Comparison of ENCODE assay signal across 10 mouse cellular contexts in genomic region chr2:132281560-132282452, GRCm38 (mm10). TPM values are rescaled to one million over a fixed set of nuclear protein-coding genes. Genes with fewer than 3 reads are reported as not detected.
DNase-seq lines count a peak whose midpoint lies in the region; ATAC-seq and TF ChIP-seq lines count a peak whose summit lies in the region.
"Had no signal": no experiment of that assay in that cellular context is flagged by ENCODE, and none has a peak within 500 bp of the region (broad histone marks: within the 10 kb centered on the region; RNA-seq: fewer than 3 reads in every experiment).

No protein-coding gene starts in this region.

- TF ChIP-seq CTCF in midbrain, postnatal 0 days (IDR thresholded peaks at IDR 0.05) = no peak

- 61% methylated on average over 10 of the region's 10 CpGs for WGBS in embryonic facial prominence, embryonic 13.5 days
- 58% methylated on average over 10 of the region's 10 CpGs for WGBS in embryonic facial prominence, embryonic 10.5 days
- WGBS in kidney, embryonic 16.5 days = 49% methylated on average over 10 of the region's 10 CpGs
- 57% methylated on average over 10 of the region's 10 CpGs for WGBS in midbrain, postnatal 0 days

- no peaks in the 10 kb centered on the region for H3K9me3 ChIP-seq in embryonic facial prominence, embryonic 13.5 days
- no peaks in the 10 kb centered on the region for H3K9me3 ChIP-seq in embryonic facial prominence, embryonic 10.5 days
- H3K9me3 ChIP-seq in kidney, embryonic 16.5 days (ENCODE audit: low read length) = peaks cover 5% of the 10 kb centered on the region; the same call in 1 of the 2 replicates
- no peaks in the 10 kb centered on the region; the same call in 1 of the 2 replicates for H3K9me3 ChIP-seq in midbrain, postnatal 0 days (ENCODE audit: low read length)

- 0 out of 2 replicates have a peak, but pooled peaks cover 4% of the 10 kb centered on the region for H3K36me3 ChIP-seq in embryonic facial prominence, embryonic 13.5 days
- peaks cover 17% of the 10 kb centered on the region for H3K36me3 ChIP-seq in embryonic facial prominence, embryonic 10.5 days (replicated peaks)
- peaks cover 9% of the 10 kb centered on the region; the same call in 1 of the 2 replicates for H3K36me3 ChIP-seq in kidney, embryonic 16.5 days (ENCODE audit: insufficient read depth, low read length)
- H3K36me3 ChIP-seq in midbrain, postnatal 0 days (ENCODE audit: insufficient read depth, low read length) = no peaks in the 10 kb centered on the region

- H3K27me3 ChIP-seq in embryonic facial prominence, embryonic 13.5 days = no peaks in the 10 kb centered on the region
- no peaks in the 10 kb centered on the region for H3K27me3 ChIP-seq in embryonic facial prominence, embryonic 10.5 days (replicated peaks; ENCODE audit: low read depth, poor library complexity, severe bottlenecking)
- no peaks in the 10 kb centered on the region for H3K27me3 ChIP-seq in kidney, embryonic 16.5 days (ENCODE audit: insufficient read depth, low read length)
- H3K27me3 ChIP-seq in midbrain, postnatal 0 days (ENCODE audit: insufficient read depth, low read length) = no peaks in the 10 kb centered on the region

- ATAC-seq in embryonic facial prominence, embryonic 13.5 days (ENCODE audit: insufficient number of reproducible peaks, insufficient read depth, low FRiP score, low TSS enrichment, low read depth) = no peak
- no peak for ATAC-seq in kidney, embryonic 16.5 days (ENCODE audit: low FRiP score, low TSS enrichment)
- ATAC-seq in midbrain, postnatal 0 days (ENCODE audit: low FRiP score) = no peak

- H3K4me1 ChIP-seq in embryonic facial prominence, embryonic 13.5 days = peaks cover 39% of the 10 kb centered on the region
- peaks cover 43% of the 10 kb centered on the region for H3K4me1 ChIP-seq in embryonic facial prominence, embryonic 10.5 days
- peaks cover 46% of the 10 kb centered on the region for H3K4me1 ChIP-seq in kidney, embryonic 16.5 days (ENCODE audit: insufficient read depth, low read length)
- peaks cover 2% of the 10 kb centered on the region; the same call in 1 of the 2 replicates for H3K4me1 ChIP-seq in midbrain, postnatal 0 days (ENCODE audit: insufficient read depth, low read length)

- H3K27ac ChIP-seq in embryonic facial prominence, embryonic 13.5 days = 0 out of 2 replicates have a peak overlapping the region, but pooled peaks have one; percentile 68
- no peak overlapping the region for H3K27ac ChIP-seq in embryonic facial prominence, embryonic 10.5 days (replicated peaks)
- H3K27ac ChIP-seq in kidney, embryonic 16.5 days (ENCODE audit: low read length) = no peak overlapping the region
- H3K27ac ChIP-seq in midbrain, postnatal 0 days (ENCODE audit: low read depth, low read length) = no peak overlapping the region

- no peak overlapping the region for H3K4me3 ChIP-seq in embryonic facial prominence, embryonic 13.5 days
- H3K4me3 ChIP-seq in embryonic facial prominence, embryonic 10.5 days = no peak overlapping the region
- no peak overlapping the region for H3K4me3 ChIP-seq in kidney, embryonic 16.5 days (ENCODE audit: low read length)
- H3K4me3 ChIP-seq in midbrain, postnatal 0 days (ENCODE audit: low read depth, low read length) = no peak overlapping the region

- no peak overlapping the region for H3K4me2 ChIP-seq in embryonic facial prominence, embryonic 13.5 days
- no peak overlapping the region for H3K4me2 ChIP-seq in kidney, embryonic 16.5 days (replicated peaks; ENCODE audit: low read depth, low read length)
- H3K4me2 ChIP-seq in midbrain, postnatal 0 days (ENCODE audit: low read depth, low read length, poor library complexity, severe bottlenecking) = no peak overlapping the region

- DNase-seq in embryonic facial prominence, embryonic 10.5 days (ENCODE audit: low spot score) = no peak
- DNase-seq in kidney, postnatal 25 days = peak; percentile 17 to 54
- DNase-seq in adipocyte (ENCODE audit: low spot score) = peak; percentile 51
- DNase-seq in naive thymus-derived CD4-positive, alpha-beta T cell, adult 2 months (ENCODE audit: low read depth) = peak; percentile 66
- no peak for DNase-seq in adrenal gland, adult 8-10 months
- DNase-seq in midbrain, postnatal 0 days (ENCODE audit: low spot score) = no peak
- DNase-seq: adrenal gland, postnatal 10 days; gastrocnemius, postnatal 25 days had no signal

- no peak overlapping the region for H3K9ac ChIP-seq in embryonic facial prominence, embryonic 13.5 days
- H3K9ac ChIP-seq in kidney, embryonic 16.5 days (replicated peaks; ENCODE audit: low read length) = no peak overlapping the region
- H3K9ac ChIP-seq in midbrain, postnatal 0 days (replicated peaks; ENCODE audit: low read length, poor library complexity, severe bottlenecking) = no peak overlapping the region

RNA-seq across cellular contexts. Expression of gene Cds2, which starts 18.9 kb away (rescaled TPM):
- polyA plus RNA-seq in embryonic facial prominence, embryonic 13.5 days (2015; fragmentation: Nextera tagmentation; extraction: Ambion mirVana) = 16.7 and 24.4 TPM in 2 replicates
- 20.0 and 23.2 TPM in 2 replicates for polyA plus RNA-seq in embryonic facial prominence, embryonic 10.5 days (2016; fragmentation: Nextera tagmentation; extraction: Ambion mirVana)
- polyA plus RNA-seq in kidney, embryonic 16.5 days (2015; fragmentation: Nextera tagmentation; extraction: Ambion mirVana) = 26.6 and 28.1 TPM in 2 replicates
- total RNA-seq in adrenal gland, adult 8-10 months (2022) = 100 to 1,000 TPM in 1 of 4 experiments, 10 to 100 TPM in 3; 73.5 to 114 (median 87.4) TPM
- 135 and 142 TPM in 2 replicates for total RNA-seq in midbrain, postnatal 0 days (2014; rRNA removed)
- 32.6 and 33.3 TPM in 2 replicates for polyA plus RNA-seq in midbrain, postnatal 0 days (2015; fragmentation: Nextera tagmentation; extraction: Ambion mirVana)

RNA-seq across cellular contexts. Expression of gene Pcna, which starts 28.7 kb away (rescaled TPM):
- 274 and 276 TPM in 2 replicates for polyA plus RNA-seq in embryonic facial prominence, embryonic 13.5 days (2015; fragmentation: Nextera tagmentation; extraction: Ambion mirVana)
- 382 and 392 TPM in 2 replicates for polyA plus RNA-seq in embryonic facial prominence, embryonic 10.5 days (2016; fragmentation: Nextera tagmentation; extraction: Ambion mirVana)
- polyA plus RNA-seq in kidney, embryonic 16.5 days (2015; fragmentation: Nextera tagmentation; extraction: Ambion mirVana) = 248 and 265 TPM in 2 replicates
- 10 to 100 TPM; 58.8 to 71.5 (median 65.4) TPM for total RNA-seq in adrenal gland, adult 8-10 months (2022)
- 111 and 118 TPM in 2 replicates for total RNA-seq in midbrain, postnatal 0 days (2014; rRNA removed)
- polyA plus RNA-seq in midbrain, postnatal 0 days (2015; fragmentation: Nextera tagmentation; extraction: Ambion mirVana) = 90.8 and 91.0 TPM in 2 replicates

RNA-seq across cellular contexts. Expression of gene Tmem230, which starts 34.2 kb away (rescaled TPM):
- 55.9 and 61.2 TPM in 2 replicates for polyA plus RNA-seq in embryonic facial prominence, embryonic 13.5 days (2015; fragmentation: Nextera tagmentation; extraction: Ambion mirVana)
- 38.6 and 43.8 TPM in 2 replicates for polyA plus RNA-seq in embryonic facial prominence, embryonic 10.5 days (2016; fragmentation: Nextera tagmentation; extraction: Ambion mirVana)
- 49.8 and 50.1 TPM in 2 replicates for polyA plus RNA-seq in kidney, embryonic 16.5 days (2015; fragmentation: Nextera tagmentation; extraction: Ambion mirVana)
- 10 to 100 TPM; 44.1 to 48.7 (median 46.3) TPM for total RNA-seq in adrenal gland, adult 8-10 months (2022)
- 42.0 and 59.5 TPM in 2 replicates for total RNA-seq in midbrain, postnatal 0 days (2014; rRNA removed)
- 38.3 and 40.1 TPM in 2 replicates for polyA plus RNA-seq in midbrain, postnatal 0 days (2015; fragmentation: Nextera tagmentation; extraction: Ambion mirVana)

Comparison
In these comparisons a context has a peak if more than half of its experiments do, and no peak if none do; other contexts are left out.
1. DNase-seq: peak in kidney, postnatal 25 days (2 of 2), adipocyte (single experiment) and naive thymus-derived CD4-positive, alpha-beta T cell, adult 2 months (single experiment); none in embryonic facial prominence, embryonic 10.5 days (single experiment), adrenal gland, adult 8-10 months (single experiment) and midbrain, postnatal 0 days (single experiment).